Mouse (Mus musculus) layer of hippocampus, postnatal 25 days (tissue): ENCODE measurements around the gene Zbtb20. TPM values are rescaled to one million over a fixed set of nuclear protein-coding genes. Genes with fewer than 3 reads are reported as not detected.

ENCODE experiments used
- DNase-seq, 2 experiments: peaks; one replicate each; pipeline ENCODE4 v3.0.0; 2022; ENCODE audit warnings: mixed read lengths in 2 of 2, low spot score in 1 of 2; ENCODE audit errors: extremely low spot score in 1 of 2
- total RNA-seq, 2 experiments: library from RNA; stranded (reverse); gene quantifications; 2 replicates each; pipeline ENCODE4 v1.2.3; 2021

The Zbtb20 gene
- total RNA-seq, 2 experiments from 2014 or later = 251 to 334 TPM

- DNase-seq = no peak
These were observed 664.0 kb downstream of the Zbtb20 start for GRCm38 (mm10) chr16:43539659-43540096.

- no peak for DNase-seq
These were observed 664.4 kb downstream of the Zbtb20 start for GRCm38 (mm10) chr16:43540108-43540507.

GRCm38 (mm10) chr16:43540546-43541167, 665.0 kb downstream of the Zbtb20 start:
- no peak for DNase-seq

- DNase-seq = no peak
These were observed 669.6 kb downstream of the Zbtb20 start for GRCm38 (mm10) chr16:43545261-43545660.

GRCm38 (mm10) chr16:43547323-43548180, 671.9 kb downstream of the Zbtb20 start:
- DNase-seq = no peak

GRCm38 (mm10) chr16:43548774-43549173, 673.1 kb downstream of the Zbtb20 start:
- DNase-seq = no peak

GRCm38 (mm10) chr16:43549425-43550089, 673.9 kb downstream of the Zbtb20 start:
- no peak for DNase-seq

- DNase-seq = no peak
These were observed 676.8 kb downstream of the Zbtb20 start for GRCm38 (mm10) chr16:43552443-43552842.

- no peak for DNase-seq
These were observed 681.7 kb downstream of the Zbtb20 start for GRCm38 (mm10) chr16:43557385-43557784.

- no peak for DNase-seq
These were observed 685.6 kb downstream of the Zbtb20 start for GRCm38 (mm10) chr16:43561330-43561729.

- DNase-seq = no peak
These were observed 686.3 kb downstream of the Zbtb20 start for GRCm38 (mm10) chr16:43561956-43562355.

- DNase-seq = no peak
These were observed 690.2 kb downstream of the Zbtb20 start for GRCm38 (mm10) chr16:43565872-43566271.

GRCm38 (mm10) chr16:43566511-43566910, 690.8 kb downstream of the Zbtb20 start:
- no peak for DNase-seq

GRCm38 (mm10) chr16:43571376-43572081, 695.8 kb downstream of the Zbtb20 start:
- DNase-seq = no peak

GRCm38 (mm10) chr16:43572171-43572570, 696.5 kb downstream of the Zbtb20 start:
- DNase-seq = no peak

- no peak for DNase-seq
These were observed 697.1 kb downstream of the Zbtb20 start for GRCm38 (mm10) chr16:43572766-43573165.

GRCm38 (mm10) chr16:43573181-43573833, 697.6 kb downstream of the Zbtb20 start:
- DNase-seq = no peak

GRCm38 (mm10) chr16:43574006-43574764, 698.5 kb downstream of the Zbtb20 start:
- peak; percentile 81 to 93 for DNase-seq

GRCm38 (mm10) chr16:43575066-43575465, 699.4 kb downstream of the Zbtb20 start:
- no peak for DNase-seq
